Mouse (Mus musculus) C2C12 (cell line): ENCODE results near the gene Treml1.

Source experiments
- CEBPB ChIP-seq: IDR thresholded peaks from one replicate; pipeline ENCODE4 v1.6.1; 2011; ENCODE audit warnings: low read depth, mild to moderate bottlenecking, control low read depth, moderate library complexity
- CTCF ChIP-seq: IDR thresholded peaks from one replicate; pipeline ENCODE4 v1.5.1; 2011; ENCODE audit not compliant: control insufficient read depth, insufficient read depth, insufficient read length
- MAX ChIP-seq: IDR thresholded peaks from one replicate; pipeline ENCODE4 v1.6.1; 2011; ENCODE audit warnings: mild to moderate bottlenecking, control low read depth
- MYOD1 ChIP-seq: IDR thresholded peaks from one replicate; pipeline ENCODE4 v1.6.1; 2011; ENCODE audit warnings: low read depth; ENCODE audit not compliant: control insufficient read depth, insufficient read length
- MYOG ChIP-seq: IDR thresholded peaks from one replicate; pipeline ENCODE4 v1.6.1; 2011; ENCODE audit not compliant: control insufficient read depth, insufficient read length; ENCODE audit errors: extremely low read depth
- USF1 ChIP-seq: IDR thresholded peaks from one replicate; pipeline ENCODE4 v1.6.1; 2011; ENCODE audit warnings: low read depth, mild to moderate bottlenecking, control low read depth, moderate library complexity

DNA sequence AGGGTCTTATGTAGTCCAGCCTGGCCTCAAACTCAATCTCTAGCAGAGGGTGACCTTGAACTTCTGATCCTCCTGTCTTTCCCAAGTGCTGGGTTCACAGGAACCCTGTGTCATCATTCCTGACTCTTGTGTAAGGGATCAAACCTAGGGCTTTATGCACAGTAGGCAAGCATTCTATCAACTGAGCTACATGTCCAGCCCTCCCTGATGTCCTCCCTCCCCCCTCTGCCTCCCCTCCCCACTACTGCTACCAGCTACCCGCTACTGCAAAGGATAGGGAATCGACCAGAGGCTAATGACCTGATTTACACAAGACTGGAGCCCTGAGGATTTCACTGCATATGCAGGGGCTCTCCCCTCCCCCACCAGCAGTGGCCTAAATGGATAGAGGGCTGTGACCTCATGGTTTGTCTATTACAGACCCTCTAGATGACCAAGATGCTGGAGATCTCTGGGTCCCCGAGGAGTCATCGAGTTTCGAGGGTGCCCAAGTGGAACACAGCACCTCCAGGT lies 9.0 kb upstream of the Treml1 start:
- TF ChIP-seq CTCF (no peak), MAX (no peak), CEBPB (no peak), MYOD1 (no peak), MYOG (no peak), USF1 (no peak)
